Mouse (Mus musculus) embryo, embryonic 9.5 days (tissue): Measurements from ENCODE around the gene Cib1.

Experiments used
- DNase-seq: peaks from one replicate; pipeline ENCODE4 v3.0.0-alpha.2; 2017; ENCODE audit errors: extremely low spot score

Gene Cib1

GRCm38 (mm10) chr7:80232489-80233029, at the start of gene Cib1, which contains the start of gene Gdpgp1:
Cib1 (minus strand) TSS chr7:80232813.
Gdpgp1 (plus strand) TSS chr7:80232865.
- peak; percentile 99 for DNase-seq

GRCm38 (mm10) chr7:80281646-80282045, 49.0 kb upstream of the Cib1 start:
- no peak for DNase-seq

- DNase-seq, result no peak
These were observed 48.4 kb upstream of the Cib1 start for GRCm38 (mm10) chr7:80280998-80281397.

GRCm38 (mm10) chr7:80280032-80280431, 47.4 kb upstream of the Cib1 start:
- DNase-seq, result no peak

- DNase-seq, result no peak
These were observed 43.8 kb upstream of the Cib1 start for GRCm38 (mm10) chr7:80276374-80276773.

- DNase-seq, result no peak
These were observed 40.8 kb upstream of the Cib1 start for GRCm38 (mm10) chr7:80273456-80273855.

- DNase-seq, result no peak
These were observed 37.2 kb upstream of the Cib1 start for GRCm38 (mm10) chr7:80269751-80270255.

GRCm38 (mm10) chr7:80268897-80269750, 36.5 kb upstream of the Cib1 start, which contains the start of gene Vps33b:
Vps33b (plus strand) TSS chr7:80269649.
- peak; percentile 92 for DNase-seq

- no peak for DNase-seq
These were observed 35.2 kb upstream of the Cib1 start for GRCm38 (mm10) chr7:80267764-80268163.

GRCm38 (mm10) chr7:80264606-80265005, 32.0 kb upstream of the Cib1 start:
- no peak for DNase-seq

GRCm38 (mm10) chr7:80261372-80261990, 28.9 kb upstream of the Cib1 start:
- no peak for DNase-seq

GRCm38 (mm10) chr7:80260625-80261371, 28.2 kb upstream of the Cib1 start, which contains the start of gene Ngrn:
Ngrn (plus strand) TSS chr7:80261215.
- DNase-seq, result peak; percentile 83

GRCm38 (mm10) chr7:80257706-80258105, 25.1 kb upstream of the Cib1 start:
- no peak for DNase-seq

- no peak for DNase-seq
These were observed 23.4 kb upstream of the Cib1 start for GRCm38 (mm10) chr7:80255981-80256380.

GRCm38 (mm10) chr7:80252886-80253285, 20.3 kb upstream of the Cib1 start:
- DNase-seq, result no peak

GRCm38 (mm10) chr7:80252437-80252836, 19.8 kb upstream of the Cib1 start:
- DNase-seq, result no peak

- no peak for DNase-seq
These were observed 14.2 kb upstream of the Cib1 start for GRCm38 (mm10) chr7:80246859-80247258.

GRCm38 (mm10) chr7:80246148-80246721, 13.6 kb upstream of the Cib1 start, which contains the start of gene Ttll13:
Ttll13 (plus strand) TSS chr7:80246376.
- DNase-seq, result peak; percentile 97

GRCm38 (mm10) chr7:80244851-80245250, 12.2 kb upstream of the Cib1 start:
- no peak for DNase-seq

- no peak for DNase-seq
These were observed 9.0 kb upstream of the Cib1 start for GRCm38 (mm10) chr7:80241661-80242060.

- no peak for DNase-seq
These were observed 5.9 kb upstream of the Cib1 start for GRCm38 (mm10) chr7:80238542-80238941.
